11 mouse cellular contexts compared by ENCODE assay signal in the genomic region with DNA sequence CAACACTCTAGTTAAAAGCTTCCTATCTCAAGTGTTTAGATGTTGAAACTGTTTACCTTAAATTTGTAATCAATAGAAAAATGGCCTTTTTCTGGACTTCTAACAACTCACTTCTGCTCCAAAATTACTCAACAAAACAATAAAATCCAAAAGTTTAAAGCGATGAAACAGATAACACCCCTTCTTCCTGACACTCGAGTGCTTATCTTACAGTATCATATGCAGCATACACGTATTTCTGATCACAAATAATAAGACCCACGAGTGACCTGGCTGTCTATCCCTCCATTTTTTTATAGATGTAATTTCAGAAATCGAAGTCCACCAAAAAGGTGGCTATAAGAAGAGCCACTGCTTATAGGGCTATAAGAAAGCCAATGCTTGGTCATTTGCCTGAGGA. TPM values are rescaled to one million over a fixed set of nuclear protein-coding genes. Genes with fewer than 3 reads are reported as not detected.
DNase-seq lines count a peak whose midpoint lies in the region; ATAC-seq and TF ChIP-seq lines count a peak whose summit lies in the region.
"Had no signal": no experiment of that assay in that cellular context is flagged by ENCODE, and none has a peak within 500 bp of the region (broad histone marks: within the 10 kb centered on the region; RNA-seq: fewer than 3 reads in every experiment).

No protein-coding gene starts in this region.

- no peak overlapping the region for H3K9ac ChIP-seq in heart, adult 2 months (ENCODE audit: low read depth, low read length)
- H3K9ac ChIP-seq in hindbrain, embryonic 11.5 days (ENCODE audit: low read depth, low read length): no peak overlapping the region

- TF ChIP-seq POLR2A in heart, adult 2 months (IDR thresholded peaks at IDR 0.05; ENCODE audit: insufficient read depth, low read depth, low read length): no peak

- H3K79me2 ChIP-seq in heart, adult 2 months (replicated peaks; ENCODE audit: control insufficient read depth, insufficient read depth, low read length): peaks cover 4% of the 10 kb centered on the region

- no peak for DNase-seq in heart, adult 2 months
- no peak for DNase-seq in heart, postnatal 25 days (ENCODE audit: low spot score)
- no peak for DNase-seq in hindbrain, embryonic 11.5 days (ENCODE audit: low spot score)
- no peak for DNase-seq in midbrain, embryonic 10.5 days (ENCODE audit: low spot score)
- no peak for DNase-seq in embryo, embryonic 11 days
- DNase-seq in thymus, postnatal 10 days (ENCODE audit: low spot score in 2 of 2): no peak
- DNase-seq in embryo, embryonic 10 days (ENCODE audit: low spot score): no peak
- DNase-seq: B cell, adult 2 months; kidney, postnatal 14 days; right cerebral cortex, postnatal 4 days had no signal

- peaks cover 2% of the 10 kb centered on the region; the same call in 1 of the 2 replicates for H3K4me1 ChIP-seq in heart, adult 2 months (ENCODE audit: control insufficient read depth, insufficient read depth, low read length)
- peaks cover 45% of the 10 kb centered on the region for H3K4me1 ChIP-seq in E14TG2a.4 (replicated peaks; ENCODE audit: low read depth, low read length)
- H3K4me1 ChIP-seq in hindbrain, embryonic 11.5 days (replicated peaks; ENCODE audit: control insufficient read depth, insufficient read depth, low read length): no peaks in the 10 kb centered on the region
- peaks cover 15% of the 10 kb centered on the region for H3K4me1 ChIP-seq in midbrain, embryonic 10.5 days

- intact Hi-C loops in heart, adult 2 months (cut with DNase I): loop anchor here (5.0 kb wide), 1 partner anchor 95 kb away; a partner anchor contains a TSS
- intact Hi-C loops in heart, postnatal 25 days (cut with DNase I): loop anchor here (10.0 kb wide), 1 partner anchor 102 kb away; a partner anchor contains a TSS

- H3K27ac ChIP-seq in heart, adult 2 months: peak overlapping the region; percentile 93; the same call in 1 of the 2 replicates
- H3K27ac ChIP-seq in hindbrain, embryonic 11.5 days (ENCODE audit: low read depth, low read length): no peak overlapping the region
- H3K27ac ChIP-seq in midbrain, embryonic 10.5 days (replicated peaks): no peak overlapping the region

- no peaks in the 10 kb centered on the region for H3K9me3 ChIP-seq in E14TG2a.4 (ENCODE audit: low read length)
- H3K9me3 ChIP-seq in hindbrain, embryonic 11.5 days (ENCODE audit: control insufficient read depth, low read length): no peaks in the 10 kb centered on the region
- no peaks in the 10 kb centered on the region for H3K9me3 ChIP-seq in midbrain, embryonic 10.5 days (replicated peaks)

- ATAC-seq in hindbrain, embryonic 11.5 days (ENCODE audit: low FRiP score): no peak

- WGBS in heart, adult 2 months: 50% methylated on average over 5 of the region's 5 CpGs
- WGBS in hindbrain, embryonic 11.5 days: 87% methylated on average over 5 of the region's 5 CpGs
- 85% methylated on average over 5 of the region's 5 CpGs for WGBS in midbrain, embryonic 10.5 days

- TF ChIP-seq EP300 in heart, adult 2 months (IDR thresholded peaks at IDR 0.05; ENCODE audit: insufficient read depth, low read depth, low read length): no peak

- TF ChIP-seq CTCF in heart, adult 2 months (IDR thresholded peaks at IDR 0.05): no peak
- no peak for TF ChIP-seq CTCF in E14TG2a.4 (conservative IDR thresholded peaks at IDR 0.05; ENCODE audit: low read length)

- peak overlapping the region; percentile 82 for H3K4me2 ChIP-seq in hindbrain, embryonic 11.5 days (replicated peaks; ENCODE audit: low read depth, low read length)

- no peaks in the 10 kb centered on the region for H3K27me3 ChIP-seq in heart, adult 2 months (ENCODE audit: control insufficient read depth, insufficient read depth, low read length)
- H3K27me3 ChIP-seq in E14TG2a.4 (ENCODE audit: insufficient read depth, low read length): no peaks in the 10 kb centered on the region
- H3K27me3 ChIP-seq in hindbrain, embryonic 11.5 days (ENCODE audit: control insufficient read depth, insufficient read depth, low read length): no peaks in the 10 kb centered on the region
- H3K27me3 ChIP-seq in midbrain, embryonic 10.5 days (ENCODE audit: low read depth, poor library complexity, severe bottlenecking): 0 out of 2 replicates have a peak, but pooled peaks cover 5% of the 10 kb centered on the region

- peak overlapping the region; percentile 91; the same call in 1 of the 2 replicates for H3K4me3 ChIP-seq in heart, adult 2 months
- H3K4me3 ChIP-seq in E14TG2a.4 (replicated peaks; ENCODE audit: low read length): peak overlapping the region; percentile 98
- H3K4me3 ChIP-seq in hindbrain, embryonic 11.5 days (ENCODE audit: low read depth, low read length): peak overlapping the region; percentile 91
- H3K4me3 ChIP-seq in midbrain, embryonic 10.5 days: peak overlapping the region; percentile 94

- peaks cover 7% of the 10 kb centered on the region for H3K36me3 ChIP-seq in heart, adult 2 months (ENCODE audit: control insufficient read depth, insufficient read depth, low read length)
- peaks cover 7% of the 10 kb centered on the region; the same call in 1 of the 2 replicates for H3K36me3 ChIP-seq in E14TG2a.4 (ENCODE audit: insufficient read depth, low read length)
- no peaks in the 10 kb centered on the region for H3K36me3 ChIP-seq in hindbrain, embryonic 11.5 days (ENCODE audit: control insufficient read depth, insufficient read depth, low read length)
- no peaks in the 10 kb centered on the region for H3K36me3 ChIP-seq in midbrain, embryonic 10.5 days

RNA-seq across cellular contexts. Expression of a gene that starts 1.6 kb away (rescaled TPM):
- 10 to 100 TPM; 15.6 to 22.6 TPM for total RNA-seq in heart, adult 2 months (2021)
- polyA plus RNA-seq in heart, adult 2 months (2012; rRNA removed): 5.0 and 11.9 TPM in 2 replicates
- total RNA-seq in heart, postnatal 25 days (2021): 10 to 100 TPM; 24.5 to 25.6 TPM
- polyA plus RNA-seq in hindbrain, embryonic 11.5 days (2014; fragmentation: Nextera tagmentation; extraction: Ambion mirVana): 32.2 and 33.9 TPM in 2 replicates
- 37.7 and 39.2 TPM in 2 replicates for polyA plus RNA-seq in midbrain, embryonic 10.5 days (2016; fragmentation: Nextera tagmentation; extraction: Ambion mirVana)

RNA-seq across cellular contexts. Expression of a gene that starts 12.7 kb away (rescaled TPM):
- total RNA-seq in heart, adult 2 months (2021): 10 to 100 TPM; 89.7 to 93.7 TPM
- 46.3 and 116 TPM in 2 replicates for polyA plus RNA-seq in heart, adult 2 months (2012; rRNA removed)
- 10 to 100 TPM; 91.3 to 94.0 TPM for total RNA-seq in heart, postnatal 25 days (2021)
- 253 and 263 TPM in 2 replicates for polyA plus RNA-seq in hindbrain, embryonic 11.5 days (2014; fragmentation: Nextera tagmentation; extraction: Ambion mirVana)
- 205 and 210 TPM in 2 replicates for polyA plus RNA-seq in midbrain, embryonic 10.5 days (2016; fragmentation: Nextera tagmentation; extraction: Ambion mirVana)

RNA-seq across cellular contexts. Expression of a gene that starts 34.0 kb away (rescaled TPM):
- total RNA-seq in heart, adult 2 months (2021): 10 to 100 TPM; 26.3 to 33.4 TPM
- polyA plus RNA-seq in heart, adult 2 months (2012; rRNA removed): 3.8 and 7.6 TPM in 2 replicates
- total RNA-seq in heart, postnatal 25 days (2021): 10 to 100 TPM; 26.3 to 28.1 TPM
- polyA plus RNA-seq in hindbrain, embryonic 11.5 days (2014; fragmentation: Nextera tagmentation; extraction: Ambion mirVana): 35.2 and 51.6 TPM in 2 replicates
- polyA plus RNA-seq in midbrain, embryonic 10.5 days (2016; fragmentation: Nextera tagmentation; extraction: Ambion mirVana): 39.3 and 40.0 TPM in 2 replicates
